Mouse (Mus musculus) liver, postnatal 0 days (tissue): ENCODE data around the gene Tmem248.
A peak's percentile ranks its signal among the peaks of the same experiment; 100 is the strongest.

Experiments used
- CTCF ChIP-seq: sonication (generic); IDR thresholded peaks from 2 replicates; pipeline ENCODE4 v1.5.1; 2016; ENCODE audit warnings: antibody characterized with exemption, low read depth
- EP300 ChIP-seq: IDR thresholded peaks from 2 replicates; pipeline ENCODE4 v1.6.1; 2016; ENCODE audit warnings: antibody characterized with exemption, low read depth, mild to moderate bottlenecking

DNA sequence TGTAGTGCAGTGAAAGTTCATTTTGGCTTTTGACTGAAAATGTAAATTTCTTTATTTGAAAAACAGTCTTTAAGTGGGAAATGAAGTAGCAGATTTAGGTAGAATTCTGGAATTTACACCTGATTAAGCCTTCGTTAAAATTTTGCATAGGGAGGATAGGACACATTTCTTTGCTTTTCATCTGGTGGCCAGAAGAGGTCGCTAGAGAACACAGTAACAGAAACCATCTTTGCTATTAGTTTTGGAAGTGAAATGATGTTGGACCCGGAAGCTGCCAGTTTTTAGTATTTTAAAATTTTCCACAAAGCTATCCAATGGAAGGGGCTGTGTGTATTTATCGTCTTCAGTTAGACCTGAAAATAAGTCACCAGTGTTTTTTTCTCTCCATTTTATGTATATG lies 58.6 kb downstream of the Tmem248 start:
- no peak for TF ChIP-seq EP300
- peak; percentile 76 for TF ChIP-seq CTCF
